Mouse (Mus musculus): ENCODE measurements around the gene Ankrd17.

GRCm38 (mm10) chr5:90223534-90224381, 142.6 kb downstream of the Ankrd17 start, which contains the start of gene Cox18:
- TF ChIP-seq CTCF (IDR thresholded peaks at IDR 0.05; ENCODE audit: low read depth) (peak; percentile 55), EP300 (IDR thresholded peaks at IDR 0.05; ENCODE audit: low read depth) (no peak; the same call in 1 of the 2 replicates)
